Mouse (Mus musculus): ENCODE results near the gene Ipo8.

DNA sequence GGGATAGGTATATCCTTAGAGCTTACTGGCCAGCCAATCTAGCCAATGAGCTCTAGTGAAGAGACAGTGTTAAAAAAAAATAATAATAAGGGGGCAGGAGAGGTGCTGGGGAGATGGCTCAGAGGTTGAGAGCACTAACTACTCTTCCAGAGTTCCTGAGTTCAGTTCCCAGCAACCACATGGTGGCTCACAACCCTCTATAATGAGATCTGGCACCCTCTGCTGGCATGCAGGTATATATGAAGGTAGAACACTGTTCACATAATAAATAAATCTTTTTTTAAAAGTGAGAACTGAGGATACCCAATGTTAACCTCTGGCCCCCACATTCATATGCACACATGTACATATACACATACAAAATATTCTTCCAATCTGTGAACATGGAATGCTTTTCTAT is 64.0 kb downstream of the Ipo8 start:
- no peak for TF ChIP-seq POLR2A (IDR thresholded peaks at IDR 0.05; ENCODE audit: borderline replicate concordance, extremely low read depth, insufficient read depth, insufficient read length, poor library complexity, severe bottlenecking)
- TF ChIP-seq CTCF (IDR thresholded peaks at IDR 0.05; ENCODE audit: borderline replicate concordance, extremely low read depth, insufficient read depth, insufficient read length), result no peak

Data from brain, embryonic 14.5 days (tissue).